Mouse (Mus musculus): ENCODE results near the gene Nicn1. TPM values are rescaled to one million over a fixed set of nuclear protein-coding genes. Genes with fewer than 3 reads are reported as not detected.
"Not testable (repeated sequence)": the region's sequence is repeated elsewhere in the genome, so short reads cannot be mapped to it uniquely, and the experiment has no call there.

Nicn1 gene
- polyA plus RNA-seq (2017; shearing (Covaris generic)), result 1 to 10 TPM; 2.6 to 6.1 TPM

DNA sequence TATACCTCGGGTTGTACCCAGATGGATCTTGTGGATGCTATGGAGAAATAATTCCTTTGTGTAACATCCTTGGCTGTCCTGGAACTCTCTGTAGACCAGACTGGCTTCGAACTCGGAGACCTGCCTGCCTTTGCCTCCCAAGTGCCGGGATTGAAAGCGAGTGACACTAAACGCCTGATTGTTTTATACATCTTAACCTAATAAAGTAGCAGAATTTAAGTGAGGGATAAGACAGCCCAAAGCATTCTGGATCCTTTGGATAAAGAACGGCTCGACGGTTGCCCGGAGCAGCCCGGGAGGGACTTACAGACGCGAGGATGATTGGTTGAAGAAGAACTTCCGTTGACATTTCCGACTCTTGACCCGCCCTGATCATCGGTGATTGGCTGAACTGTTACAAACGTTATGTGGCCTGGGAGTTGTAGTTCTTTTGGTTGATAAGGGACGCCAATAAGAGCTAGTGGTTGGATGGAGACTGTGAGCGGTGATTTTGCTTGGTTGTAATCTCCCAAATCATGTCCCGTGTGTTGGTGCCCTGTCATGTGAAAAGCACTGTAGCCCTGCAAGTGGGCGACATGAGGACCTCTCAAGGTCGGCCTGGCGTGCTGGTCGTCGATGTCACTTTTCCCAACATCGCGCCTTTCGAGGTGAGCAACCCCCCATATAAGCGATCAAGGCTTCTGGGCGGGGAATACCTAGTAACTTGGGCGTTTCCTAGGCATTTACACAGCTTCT lies at the start of gene Nicn1:
Nicn1 (plus strand) TSS at position 414 of the 735 bp plus-strand sequence.
- peak; percentile 100 for ATAC-seq

DNA sequence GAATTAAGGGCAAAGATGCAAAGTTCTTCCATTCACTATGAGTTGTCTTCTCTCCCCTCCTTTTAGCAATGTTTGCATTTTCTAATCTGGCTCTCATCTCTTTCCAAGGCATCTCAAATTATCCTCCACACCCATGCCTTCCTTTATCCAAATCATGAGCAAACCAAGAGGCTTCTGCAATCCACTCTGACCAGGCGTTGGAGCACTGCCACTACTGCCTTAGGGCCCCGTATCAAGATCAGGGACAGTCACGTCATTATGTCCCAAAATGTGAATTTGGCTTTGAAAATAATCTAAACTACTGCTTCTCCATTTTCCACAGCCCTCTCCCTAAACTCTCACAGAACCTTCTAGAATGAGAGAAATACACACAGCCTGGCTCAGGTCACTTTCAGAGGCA lies 45.7 kb upstream of the Nicn1 start:
- no peak for ATAC-seq

DNA sequence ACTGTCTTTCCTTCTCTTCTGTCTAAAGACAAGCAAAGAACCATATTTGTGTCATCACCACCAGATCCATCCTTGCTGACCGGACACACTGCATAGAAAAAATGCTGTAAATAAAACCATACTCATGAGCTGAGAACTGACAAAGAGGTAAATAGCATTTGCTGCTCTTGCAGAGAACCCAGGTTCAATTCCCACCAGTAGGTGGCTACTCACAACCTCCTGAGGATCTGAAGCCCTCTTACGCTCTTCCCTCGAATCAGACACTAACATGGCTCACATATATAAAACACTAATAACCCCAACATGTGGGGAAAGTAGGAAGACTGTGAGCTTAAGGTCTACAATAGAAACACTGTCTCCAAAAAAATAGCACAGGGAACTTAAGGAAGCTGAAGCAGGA lies 45.2 kb upstream of the Nicn1 start:
- no peak for ATAC-seq

DNA sequence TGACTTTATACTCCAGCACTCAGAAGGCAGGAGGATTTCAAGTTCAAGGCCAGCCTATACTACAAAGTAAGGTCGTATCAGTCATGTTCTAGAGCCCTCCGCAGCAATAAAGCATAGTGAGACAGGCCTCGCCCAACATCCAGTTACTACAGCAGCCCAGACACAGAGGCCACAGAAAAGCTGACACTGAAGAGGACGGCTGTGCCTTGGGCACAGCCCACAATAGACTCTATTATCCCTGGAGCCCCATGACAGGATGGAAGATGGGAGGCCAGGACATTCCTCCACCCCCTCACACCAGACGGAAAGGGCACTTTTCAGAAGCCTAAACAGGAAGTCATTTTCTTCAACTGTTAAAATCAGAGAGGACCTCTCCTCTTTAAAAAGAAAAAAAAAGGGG lies 41.3 kb upstream of the Nicn1 start:
- no peak for ATAC-seq

DNA sequence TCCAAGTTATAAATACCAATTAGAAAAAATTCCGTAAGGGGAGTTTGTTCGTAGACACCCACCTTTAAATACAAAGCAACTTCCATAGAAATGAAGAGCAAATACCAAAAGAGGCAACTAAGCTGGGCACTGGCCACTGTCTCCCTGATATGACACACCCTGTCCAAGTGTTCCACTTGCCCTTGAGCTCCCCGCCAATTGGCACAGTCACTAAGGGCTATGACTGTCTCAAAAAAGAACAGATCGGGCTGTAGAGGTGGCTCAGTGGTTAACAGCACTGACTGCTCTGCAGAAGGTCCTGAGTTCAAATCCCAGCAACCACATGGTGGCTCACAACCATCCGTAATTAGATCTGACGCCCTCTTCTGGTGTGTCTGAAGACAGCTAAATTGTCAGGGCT lies 38.4 kb upstream of the Nicn1 start:
- no peak for ATAC-seq

DNA sequence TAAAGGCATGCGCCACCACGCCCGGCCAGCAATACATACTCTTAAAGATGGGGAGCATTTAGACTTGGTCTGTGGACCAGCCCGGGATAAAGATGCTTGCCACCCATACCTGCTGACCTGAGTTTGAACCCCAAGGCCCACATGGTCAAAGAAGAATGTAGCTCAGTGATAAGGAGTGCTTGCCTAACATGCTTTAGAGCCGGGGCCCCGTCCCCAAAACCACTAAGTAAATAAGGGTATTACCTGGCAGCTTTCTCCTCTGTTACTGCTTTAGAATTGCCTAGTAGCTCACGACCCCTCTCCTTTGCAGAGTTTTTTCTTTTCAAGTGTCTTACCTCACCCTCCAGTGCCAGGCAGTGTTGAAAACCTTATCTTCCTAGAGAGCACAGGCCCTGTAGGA lies 37.5 kb upstream of the Nicn1 start:
- ATAC-seq, result no peak

DNA sequence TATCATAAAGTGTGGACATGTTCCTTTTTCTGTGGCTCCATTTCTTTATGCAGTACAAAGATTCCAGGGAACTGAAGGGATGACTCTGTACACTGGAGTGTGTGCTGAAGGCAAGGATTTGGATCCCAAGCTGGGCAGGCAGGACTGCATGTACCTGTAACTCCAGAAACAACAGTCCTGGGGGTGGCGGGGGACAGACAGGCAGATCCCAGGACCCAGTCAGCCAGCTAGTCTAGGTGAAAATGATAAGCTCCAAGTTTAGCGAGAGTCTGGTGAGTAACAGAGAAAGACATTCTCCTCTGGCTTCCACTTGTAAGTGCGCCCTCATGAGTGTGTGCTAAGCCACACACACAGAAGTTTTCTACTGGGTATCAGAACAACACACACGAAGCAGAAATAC lies 29.7 kb upstream of the Nicn1 start:
- ATAC-seq, result no peak

DNA sequence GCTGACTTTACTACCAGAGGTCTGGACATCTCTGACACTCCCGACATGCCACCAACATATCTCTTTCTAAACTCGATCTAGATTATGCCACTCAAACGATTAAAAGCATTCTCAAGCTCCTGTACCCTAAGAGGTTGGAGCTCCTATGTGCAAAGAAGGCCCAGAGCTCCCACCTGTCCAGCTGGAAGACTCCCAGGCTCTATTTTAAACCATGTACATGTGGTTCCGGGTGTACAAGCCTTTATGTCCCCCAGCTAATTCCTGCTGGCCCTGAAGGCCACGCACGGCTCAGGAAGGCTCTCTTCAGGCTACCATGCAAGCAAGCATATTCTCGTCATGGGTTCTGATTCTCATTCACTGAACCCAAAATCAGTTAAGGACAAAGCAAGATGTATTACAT lies 28.4 kb upstream of the Nicn1 start:
- ATAC-seq, result no peak

DNA sequence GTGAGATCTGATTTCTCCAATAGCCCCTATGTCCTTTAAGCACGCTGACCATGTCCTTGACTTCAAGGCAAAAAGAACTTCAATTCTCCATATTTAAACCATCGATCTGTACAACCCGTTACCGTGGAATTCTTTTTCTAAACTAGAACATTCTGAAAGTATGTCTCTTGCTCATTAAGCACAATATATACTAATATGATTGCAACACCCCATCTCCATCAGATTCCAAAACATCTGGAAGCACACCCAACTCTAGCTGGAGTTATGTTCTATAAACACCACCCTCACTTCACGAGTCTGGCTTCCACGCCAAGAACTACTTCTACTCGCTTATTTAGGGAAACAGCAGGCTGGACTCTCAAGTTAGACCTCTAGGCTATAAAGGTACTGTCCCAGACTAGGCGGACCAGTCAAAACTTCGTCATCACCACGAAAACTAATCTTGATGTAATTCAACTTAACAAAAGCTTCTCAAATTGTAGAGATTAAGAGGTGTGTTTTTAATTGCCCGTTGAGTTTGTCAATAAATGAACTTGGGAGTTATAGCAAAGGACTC lies 27.7 kb upstream of the Nicn1 start:
- ATAC-seq, result no peak

DNA sequence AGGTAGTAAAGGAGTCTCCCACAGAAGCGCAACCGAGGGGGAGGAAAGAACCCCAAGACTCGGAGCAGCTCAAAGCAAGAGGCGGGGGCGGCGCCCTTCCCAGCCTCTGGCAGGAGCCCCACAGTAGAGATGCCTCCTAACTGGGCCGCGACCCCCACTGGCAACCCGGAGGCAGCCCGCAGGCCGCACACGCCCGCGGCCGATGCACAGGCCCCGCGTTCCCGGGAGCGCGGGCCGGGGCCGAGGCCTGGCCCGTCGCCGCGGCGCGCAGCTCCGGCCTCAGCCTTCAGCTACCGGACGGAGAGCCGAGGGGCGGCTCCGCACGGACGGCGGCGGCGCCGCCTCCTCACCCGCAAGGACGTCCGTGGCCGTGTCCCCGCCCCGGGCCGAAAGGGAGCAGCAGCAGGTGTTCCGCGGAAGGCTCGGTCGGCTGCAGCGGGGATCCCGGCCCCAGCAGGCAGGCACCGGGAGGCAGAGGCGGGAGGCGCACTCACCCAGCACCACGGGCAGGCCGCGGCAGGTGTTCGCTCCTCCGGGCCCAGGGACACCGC lies 27.0 kb upstream of the Nicn1 start:
- peak; percentile 27 for ATAC-seq

DNA sequence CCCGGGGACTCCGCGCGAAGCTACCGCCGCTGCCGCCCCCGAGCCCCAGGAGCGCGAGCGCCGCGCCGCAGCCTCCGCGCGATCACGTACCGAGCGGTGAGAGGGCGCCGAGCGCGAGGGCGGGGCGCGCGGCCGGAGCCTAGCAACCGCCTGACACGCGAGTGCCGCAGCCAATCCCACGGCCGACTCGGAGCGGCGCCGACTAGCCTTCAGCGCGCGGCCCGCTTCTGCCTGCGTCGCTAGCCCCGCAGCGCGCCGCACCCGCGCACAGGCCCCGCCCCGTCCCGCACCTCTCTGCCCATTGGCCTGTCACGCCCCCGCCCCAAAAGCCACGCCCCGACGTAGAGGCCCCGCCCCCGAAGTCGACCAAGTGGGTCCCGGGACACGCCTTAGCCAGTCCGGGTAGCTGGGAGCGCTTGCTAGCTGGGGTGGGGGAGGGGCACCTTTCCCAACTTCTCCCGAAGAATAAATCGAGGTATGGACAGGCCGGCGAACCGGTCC lies 26.5 kb upstream of the Nicn1 start, which contains the start of gene Dag1:
Dag1 (minus strand) TSS at position 269 of the 501 bp plus-strand sequence.
- ATAC-seq, result peak; percentile 94

DNA sequence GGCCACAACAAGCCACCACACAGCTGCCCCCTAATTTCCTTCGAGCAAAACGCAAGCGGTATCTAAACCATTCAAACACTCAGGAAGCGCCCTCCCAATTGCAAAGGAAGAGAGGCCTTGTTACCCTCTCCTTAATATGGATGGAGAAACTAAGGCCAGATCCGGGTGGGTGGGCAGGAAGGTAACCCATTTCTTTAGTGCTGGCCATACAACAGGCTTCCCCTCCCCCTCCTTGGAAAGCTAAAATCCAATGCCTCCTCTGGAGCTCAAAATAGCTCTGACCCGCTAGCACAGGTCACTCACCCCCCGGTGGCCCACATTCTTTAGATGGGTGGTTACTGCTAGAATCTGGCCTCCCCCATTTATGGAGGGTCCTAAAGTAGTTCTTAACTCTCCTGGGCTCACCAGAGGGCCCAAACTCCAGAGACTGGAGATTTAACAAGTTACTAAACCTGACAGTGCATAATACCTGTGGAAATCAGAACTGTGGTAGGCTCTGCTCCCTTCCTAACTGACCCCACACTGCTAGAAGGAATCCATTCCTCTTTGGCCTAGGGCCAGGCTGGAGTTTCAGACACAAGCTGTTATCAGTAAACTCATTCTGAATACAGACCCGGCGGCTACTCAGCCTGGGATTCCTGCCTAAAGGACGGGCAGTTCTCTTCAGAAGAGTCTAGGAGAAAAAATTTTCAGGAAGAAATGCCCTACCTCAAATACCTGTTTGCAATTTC lies 25.9 kb upstream of the Nicn1 start:
- peak; percentile 8 for ATAC-seq

DNA sequence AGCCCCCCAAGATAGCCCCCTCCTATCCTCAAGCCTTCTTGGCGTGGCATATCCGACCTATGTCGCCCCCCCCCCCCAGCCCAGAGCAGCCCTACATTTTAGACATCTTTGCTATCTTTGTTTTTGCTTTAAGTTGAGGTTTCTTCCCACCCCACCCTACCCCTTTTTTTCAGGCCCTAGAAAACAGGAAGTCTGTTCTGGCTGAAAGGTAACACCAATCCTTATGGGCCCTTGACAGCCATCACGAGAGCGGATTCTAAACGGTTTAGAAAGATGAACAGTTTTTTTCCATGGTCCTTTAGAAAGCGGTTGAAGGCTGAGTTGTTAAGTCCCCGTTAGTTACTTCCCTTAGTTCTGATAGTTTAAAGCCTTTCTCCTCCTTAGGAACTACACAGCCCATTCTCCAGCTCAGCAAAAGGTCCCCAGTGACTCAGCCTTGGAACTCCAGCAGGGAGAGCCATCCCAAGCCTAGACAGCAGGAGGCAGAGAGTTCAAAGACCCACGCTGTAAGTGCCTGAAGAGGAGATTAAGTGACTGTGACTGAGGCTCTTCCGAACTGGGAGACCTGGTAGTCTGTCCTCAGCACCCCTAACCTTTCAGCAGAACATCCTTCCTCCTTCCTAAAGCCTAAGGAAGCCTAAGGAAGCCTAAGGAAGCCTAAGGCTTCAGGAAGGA lies 23.8 kb upstream of the Nicn1 start:
- no peak for ATAC-seq

DNA sequence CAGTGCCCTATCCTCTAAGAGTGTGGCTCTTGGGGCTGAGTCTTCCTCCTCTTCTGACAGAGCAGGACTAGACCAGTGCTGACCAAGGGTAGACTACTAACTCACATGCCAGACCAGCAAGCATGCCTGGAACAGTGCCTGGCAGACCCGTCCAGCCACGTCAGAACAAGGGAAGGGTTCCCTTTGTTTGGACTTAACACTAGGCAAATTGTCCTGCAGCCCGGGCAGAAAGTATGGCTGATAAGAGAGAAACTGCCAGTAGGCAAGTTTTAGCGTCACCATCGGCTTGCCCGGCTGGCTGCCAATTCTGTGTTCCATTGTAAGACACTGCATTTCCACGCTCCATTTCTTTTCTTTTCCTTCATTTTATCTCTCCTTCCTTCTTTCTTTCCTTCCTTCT lies 22.5 kb upstream of the Nicn1 start:
- no peak for ATAC-seq

DNA sequence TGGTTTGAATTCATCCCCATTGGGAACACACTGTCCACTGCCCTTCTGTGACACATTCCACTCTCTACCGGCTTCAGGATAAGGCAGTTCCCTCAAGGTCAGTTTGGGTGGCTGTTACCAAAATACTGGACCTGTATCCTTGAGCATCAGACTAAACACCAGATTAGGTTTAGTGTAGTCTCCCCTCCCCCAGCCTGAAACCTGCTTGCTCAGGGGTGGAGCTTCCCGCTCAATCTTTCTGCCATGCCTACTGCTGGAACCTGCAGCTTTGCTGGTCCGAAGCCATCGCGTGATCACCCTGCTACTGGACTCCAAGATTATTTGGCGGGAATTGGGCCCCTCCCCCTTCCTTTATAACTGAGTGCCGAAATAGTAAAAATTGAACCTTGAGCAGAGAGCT lies 21.5 kb upstream of the Nicn1 start:
- not testable (repeated sequence) for ATAC-seq

DNA sequence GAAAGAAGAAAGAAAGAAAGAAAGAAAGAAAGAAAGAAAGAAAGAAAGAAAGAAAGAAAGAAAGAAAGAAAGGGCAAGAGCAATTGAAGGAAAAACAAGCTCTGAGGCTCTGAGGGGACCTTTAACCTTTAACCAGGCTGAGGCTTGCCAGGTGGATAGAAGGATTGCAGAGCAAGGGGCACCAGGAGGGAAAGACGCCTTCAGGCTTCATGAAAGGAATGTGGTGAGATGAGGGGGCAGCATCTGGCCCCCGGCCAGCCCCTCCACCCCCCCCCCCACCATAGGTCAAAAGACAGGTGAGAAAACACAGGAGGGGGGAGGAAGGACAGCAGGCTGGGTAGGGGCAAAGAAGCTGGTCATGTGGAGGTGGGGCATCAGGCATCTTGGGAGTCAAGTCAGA lies 18.3 kb upstream of the Nicn1 start:
- ATAC-seq, result no peak

DNA sequence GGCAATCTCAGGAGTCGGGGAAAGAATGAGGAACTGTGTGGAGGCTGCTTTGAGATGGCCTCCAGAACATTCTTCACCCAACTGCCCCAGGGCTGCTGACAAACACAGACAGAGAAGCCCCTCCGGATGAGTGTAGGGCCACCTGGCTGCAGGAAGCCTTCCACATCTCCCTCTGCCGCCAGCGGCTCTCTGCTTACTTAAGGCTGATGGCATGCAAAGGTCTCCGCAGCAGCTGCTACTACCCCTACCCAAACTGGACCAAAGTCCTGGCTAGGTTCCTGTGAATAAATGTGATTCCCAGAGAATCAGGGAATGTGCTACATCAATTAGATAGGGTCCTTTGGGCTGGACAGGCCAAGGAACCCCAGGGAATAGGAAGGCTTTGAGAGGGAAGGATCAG lies 17.5 kb upstream of the Nicn1 start:
- ATAC-seq, result no peak

DNA sequence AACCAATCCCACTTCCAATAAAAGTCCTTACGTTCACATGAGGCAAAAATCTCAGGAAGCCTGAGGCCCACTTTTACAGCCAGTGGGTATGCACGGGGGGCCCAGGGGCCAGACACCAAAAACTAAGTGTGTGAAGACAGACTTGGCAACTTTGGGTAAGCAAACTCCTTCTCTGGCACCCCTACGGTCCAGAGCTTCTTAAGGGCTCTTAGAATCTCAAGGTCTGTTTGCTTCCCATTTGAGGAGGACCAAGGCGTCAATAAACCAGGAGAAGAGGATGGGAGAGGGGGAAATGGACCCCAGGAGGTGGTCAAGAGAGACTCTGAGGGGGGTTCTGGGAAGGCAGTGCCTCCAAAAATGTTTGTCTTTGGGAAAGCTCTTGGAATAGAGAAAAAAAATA lies 16.7 kb upstream of the Nicn1 start:
- no peak for ATAC-seq

DNA sequence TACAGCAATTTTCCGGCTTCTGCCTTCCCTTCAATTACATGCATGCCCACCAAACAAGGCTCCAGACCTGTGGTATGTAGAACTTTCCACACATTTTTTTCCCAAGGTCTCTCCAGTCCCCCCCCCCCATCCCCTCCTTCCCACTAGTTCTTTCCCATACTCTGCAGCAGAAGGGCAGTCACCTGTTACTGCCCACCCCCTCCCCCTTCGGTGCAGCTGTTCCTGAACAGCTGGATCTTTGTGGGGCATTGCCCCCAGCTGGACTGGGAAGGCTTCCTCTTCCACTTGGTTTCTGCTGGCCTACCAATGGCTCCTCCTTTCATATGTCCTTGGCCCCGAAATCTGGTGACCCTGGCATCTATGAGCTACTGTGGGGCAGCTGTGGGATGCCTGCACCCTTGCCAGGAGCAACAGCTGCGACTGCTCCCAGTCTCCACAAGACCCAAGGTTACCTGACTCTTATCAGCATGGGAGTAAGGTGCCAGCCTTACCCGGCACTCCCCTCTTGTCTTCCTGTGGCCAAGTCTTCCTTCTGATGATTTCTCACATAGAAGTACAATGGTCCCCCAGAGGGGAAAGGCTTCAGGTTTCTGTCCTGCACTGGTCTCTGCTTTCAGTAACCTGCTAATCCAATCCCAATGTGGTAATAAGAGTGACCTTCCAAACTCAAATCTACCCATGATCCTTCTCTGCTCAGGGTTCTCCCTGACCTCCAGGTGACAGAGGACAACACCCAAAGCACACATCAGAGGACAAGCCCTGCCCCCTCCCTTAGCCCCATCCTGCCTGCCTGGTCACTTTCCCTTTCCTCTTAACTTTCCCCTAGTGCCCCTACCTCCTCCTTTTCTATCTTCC lies 15.5 kb upstream of the Nicn1 start:
- no peak for ATAC-seq

DNA sequence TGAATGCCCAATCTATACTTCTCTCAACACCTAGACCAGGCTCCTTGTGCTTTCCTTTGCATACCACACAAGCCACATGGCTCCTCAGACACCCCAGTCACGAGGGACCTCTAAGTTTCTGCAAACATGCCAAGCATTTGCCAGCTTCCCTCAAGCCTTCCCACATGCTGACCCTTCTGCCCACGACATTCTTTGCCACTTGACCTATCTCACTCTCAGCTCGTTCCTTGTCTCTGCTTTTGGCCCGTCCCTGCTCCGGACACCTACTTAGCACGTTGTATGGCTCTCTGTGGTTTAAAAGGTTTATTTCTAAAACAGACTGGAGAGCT lies 14.9 kb upstream of the Nicn1 start:
- no peak for ATAC-seq

DNA sequence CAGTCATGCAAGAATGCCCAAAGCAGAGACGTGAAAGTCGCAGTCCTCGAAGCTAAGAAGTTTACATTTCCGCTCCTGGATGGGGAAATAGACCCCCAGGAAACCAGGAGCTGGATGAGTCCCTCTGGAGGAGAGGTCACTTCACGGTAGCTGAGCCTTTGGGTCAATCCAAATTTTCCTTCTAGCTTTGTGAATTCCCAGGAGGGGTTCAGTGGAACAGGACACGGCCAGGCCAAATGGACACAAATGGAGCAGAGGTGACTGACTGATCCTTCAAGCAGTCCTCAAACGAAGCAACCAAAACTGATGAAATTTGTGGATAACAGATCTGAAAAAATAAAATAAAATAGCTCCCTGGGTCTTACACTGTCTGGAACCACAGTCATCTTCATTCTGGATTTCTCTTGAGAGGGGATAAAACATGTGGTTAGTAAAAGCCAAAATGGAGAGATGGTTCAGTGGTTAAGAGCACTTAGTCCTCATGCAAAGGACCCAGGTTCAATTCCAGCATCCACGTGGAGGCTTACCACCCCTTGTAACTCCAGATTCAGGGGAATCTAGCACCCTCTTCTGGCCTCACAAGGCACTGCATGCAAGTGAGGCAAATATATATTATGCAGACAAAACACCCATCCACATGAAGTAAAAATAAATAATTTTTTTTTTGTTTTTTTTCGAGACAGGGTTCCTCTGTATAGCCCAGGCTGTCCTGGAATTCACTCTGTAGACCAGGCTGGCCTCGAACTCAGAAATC lies 11.4 kb upstream of the Nicn1 start:
- ATAC-seq, result no peak

All from CD4-positive, CD25-positive, alpha-beta regulatory T cell, adult 4 months (primary cell).